Mouse (Mus musculus): ENCODE measurements around the gene Gspt2.
A peak's percentile ranks its signal among the peaks of the same experiment; 100 is the strongest.
"Not testable (repeated sequence)": the region's sequence is repeated elsewhere in the genome, so short reads cannot be mapped to it uniquely, and the experiment has no call there.

DNA sequence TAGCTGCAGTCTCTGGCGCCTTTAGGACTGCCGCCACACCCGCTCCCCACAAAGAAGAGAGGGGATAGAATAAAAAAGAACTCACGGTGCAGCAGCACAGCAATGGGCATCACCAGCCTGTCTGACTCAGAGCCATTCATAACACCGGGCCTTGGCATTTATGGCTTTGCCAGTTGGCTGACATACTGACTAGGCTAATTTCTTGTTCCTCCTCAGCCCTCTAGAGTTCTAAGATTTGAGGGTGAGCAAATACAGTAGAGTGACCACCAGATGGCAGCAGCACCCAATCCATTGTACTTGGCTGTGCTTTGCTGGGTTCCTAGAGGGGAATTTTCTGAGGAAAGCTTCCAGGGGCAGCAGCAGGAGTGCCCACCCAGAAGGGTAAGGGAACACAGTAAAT lies 53.7 kb downstream of the Gspt2 start:
- TF ChIP-seq CTCF (IDR thresholded peaks at IDR 0.05; ENCODE audit: low read depth) = 0 out of 2 replicates have a peak, but pooled peaks have one; percentile 15
- not testable (repeated sequence) for TF ChIP-seq EP300 (IDR thresholded peaks at IDR 0.05; ENCODE audit: low read depth)

Measured in liver, postnatal 0 days (tissue).